Mouse (Mus musculus) heart, embryonic 15.5 days (tissue): ENCODE measurements around the gene Trim46. TPM values are rescaled to one million over a fixed set of nuclear protein-coding genes. Genes with fewer than 3 reads are reported as not detected.

Experiments
- ATAC-seq: fragments of 200-750 bp; cut with Nextera tagmentation; replicated peaks from 2 replicates; pipeline ENCODE4 v1.8.0; 2017; ENCODE audit warnings: low read depth, moderate TSS enrichment; ENCODE audit not compliant: insufficient number of reproducible peaks, insufficient read depth, low FRiP score
- H3K27ac ChIP-seq: fragments of 300-500 bp; sonication (generic); 2 replicates; pipeline ENCODE4 v1.5.1; 2015; ENCODE audit warnings: mild to moderate bottlenecking, inconsistent platforms
- H3K27me3 ChIP-seq: fragments of 300-500 bp; sonication (generic); 2 replicates; pipeline ENCODE4 v1.6.1; 2015; ENCODE audit warnings: inconsistent platforms
- H3K36me3 ChIP-seq: fragments of 300-500 bp; sonication (generic); 2 replicates; pipeline ENCODE4 v1.6.1; 2015; ENCODE audit warnings: mild to moderate bottlenecking, inconsistent platforms
- H3K4me1 ChIP-seq: fragments of 300-500 bp; sonication (generic); replicated peaks from 2 replicates; pipeline ENCODE4 v1.6.1; 2015; ENCODE audit warnings: inconsistent platforms
- H3K4me2 ChIP-seq: fragments of 300-500 bp; sonication (generic); 2 replicates; pipeline ENCODE4 v1.6.1; 2015; ENCODE audit warnings: inconsistent platforms, mild to moderate bottlenecking, moderate library complexity
- H3K4me3 ChIP-seq: fragments of 300-500 bp; sonication (generic); 2 replicates; pipeline ENCODE4 v1.5.1; 2015; ENCODE audit warnings: mild to moderate bottlenecking, inconsistent platforms
- H3K9ac ChIP-seq: fragments of 300-500 bp; sonication (generic); 2 replicates; pipeline ENCODE4 v1.6.1; 2015; ENCODE audit warnings: mild to moderate bottlenecking, inconsistent platforms
- H3K9me3 ChIP-seq: fragments of 300-500 bp; sonication (generic); replicated peaks from 2 replicates; pipeline ENCODE4 v1.6.1; 2016; ENCODE audit warnings: inconsistent platforms
- WGBS: fragments of 180-500 bp; shearing (Covaris S2); methylation state at CpG from one replicate; pipeline ENCODE4 v1.1.7; 2015; ENCODE audit warnings: mixed read lengths; 5-methylcytosine and 5-hydroxymethylcytosine counted together
- microRNA counts: library from miRNA; unstranded; fragments of <30 nt; microRNA quantifications from one replicate; lab custom pipeline; 2016
- microRNA-seq: library from miRNA; unstranded; fragments of <30 nt; microRNA quantifications from one replicate; pipeline ENCODE4, GENCODE M21; 2016
- polyA plus RNA-seq: library from polyadenylated mRNA; unstranded; fragments of >200 nt; fragmentation: Nextera tagmentation; extraction: Ambion mirVana; gene quantifications from 2 replicates; pipeline ENCODE4 v1.2.1, GENCODE M21; 2015

Gene Trim46
- polyA plus RNA-seq, 1 experiment from 2014 or later, result 0.79 TPM

- Histone ChIP-seq H3K9ac (no peak overlapping the region), H3K4me2 (no peak overlapping the region), H3K27ac (no peak overlapping the region), H3K9me3 (no peaks in the 10 kb centered on the region), H3K4me1 (peaks cover 15% of the 10 kb centered on the region), H3K4me3 (no peak overlapping the region), H3K36me3 (no peaks in the 10 kb centered on the region), H3K27me3 (no peaks in the 10 kb centered on the region; the same call in 1 of the 2 replicates)
- WGBS, result 66% methylated on average over 12 of the region's 12 CpGs
- no peak for ATAC-seq
Observed at GRCm38 (mm10) chr3:89188478-89188875, 57.6 kb downstream of the Trim46 start.

- Histone ChIP-seq H3K4me2 (0 out of 2 replicates have a peak overlapping the region, but pooled peaks have one; percentile 3), H3K4me1 (peaks cover 18% of the 10 kb centered on the region), H3K4me3 (no peak overlapping the region), H3K27me3 (no peaks in the 10 kb centered on the region; the same call in 1 of the 2 replicates), H3K36me3 (no peaks in the 10 kb centered on the region), H3K27ac (peak overlapping the region; percentile 2; the same call in 1 of the 2 replicates), H3K9ac (no peak overlapping the region), H3K9me3 (no peaks in the 10 kb centered on the region)
- 79% methylated on average over 18 of the region's 18 CpGs for WGBS
- ATAC-seq, result no peak
Observed at GRCm38 (mm10) chr3:89187690-89188477, 58.2 kb downstream of the Trim46 start.

GRCm38 (mm10) chr3:89187197-89187596 is 58.9 kb downstream of the Trim46 start:
- no peak overlapping the region for H3K4me2 ChIP-seq
- no peaks in the 10 kb centered on the region for H3K9me3 ChIP-seq
- H3K36me3 ChIP-seq, result peaks cover 2% of the 10 kb centered on the region; the same call in 1 of the 2 replicates
- no peak overlapping the region for H3K9ac ChIP-seq
- H3K4me3 ChIP-seq, result no peak overlapping the region
- H3K4me1 ChIP-seq, result peaks cover 21% of the 10 kb centered on the region
- no peak overlapping the region; the same call in 1 of the 2 replicates for H3K27ac ChIP-seq
- 47% methylated on average over 23 of the region's 23 CpGs for WGBS
- H3K27me3 ChIP-seq, result no peaks in the 10 kb centered on the region; the same call in 1 of the 2 replicates
- ATAC-seq, result no peak

MicroRNAs within 50 kb of the gene (microRNA counts, 519-probe panel; counts per million panel counts)
- microRNA mmu-miR-92b (lab: Ali Mortazavi, UCI), result 1,124 counts per million, percentile 5 among the panel's probes with 10 or more counts

Small RNA genes lying within 50 kb of the gene (microRNA-seq; reads per million reads assigned to microRNA genes)
- gene Mir92b, result 185 reads per million, percentile 58 among the genes with 10 or more reads in this experiment

Other genes with a start within 250 kb of the Trim46 start
- 7.5 and 12.6 TPM in 2 replicates for gene Rusc1, start 153.0 kb downstream of the Trim46 start, polyA plus RNA-seq
- gene Gm43738, start 145.2 kb downstream of the Trim46 start, polyA plus RNA-seq, result 0.06 TPM in 1 of 2 replicates, not detected in the other
- gene Fdps, start 144.3 kb downstream of the Trim46 start, polyA plus RNA-seq, result 86.6 and 124 TPM in 2 replicates
- 0.09 and 0.61 TPM in 2 replicates for gene Pklr, start 110.2 kb downstream of the Trim46 start, polyA plus RNA-seq
- gene Hcn3, start 86.1 kb downstream of the Trim46 start, polyA plus RNA-seq, result 0.52 and 1.1 TPM in 2 replicates
- gene Clk2, start 81.5 kb downstream of the Trim46 start, polyA plus RNA-seq, result 14.2 and 20.1 TPM in 2 replicates
- 70.9 and 92.8 TPM in 2 replicates for gene Scamp3, start 68.8 kb downstream of the Trim46 start, polyA plus RNA-seq
- 10.5 and 19.2 TPM in 2 replicates for gene Fam189b, start 63.2 kb downstream of the Trim46 start, polyA plus RNA-seq
- 27.3 and 34.7 TPM in 2 replicates for gene Gba, start 43.4 kb downstream of the Trim46 start, polyA plus RNA-seq
- gene Thbs3, start 31.1 kb downstream of the Trim46 start, polyA plus RNA-seq, result 17.5 and 31.4 TPM in 2 replicates
- 106 and 119 TPM in 2 replicates for gene Mtx1, start 19.2 kb downstream of the Trim46 start, polyA plus RNA-seq
- 1.6 and 7.0 TPM in 2 replicates for gene Muc1, start 17.3 kb downstream of the Trim46 start, polyA plus RNA-seq
- 189 and 207 TPM in 2 replicates for gene Krtcap2, start 343 bp downstream of the Trim46 start, polyA plus RNA-seq
- gene Dpm3, start 13.0 kb upstream of the Trim46 start, polyA plus RNA-seq, result 88.4 and 88.7 TPM in 2 replicates
- 44.5 and 49.5 TPM in 2 replicates for gene Slc50a1, start 24.3 kb upstream of the Trim46 start, polyA plus RNA-seq
- gene Efna1, start 34.8 kb upstream of the Trim46 start, polyA plus RNA-seq, result 35.0 and 39.9 TPM in 2 replicates
- 0.73 and 2.7 TPM in 2 replicates for gene Efna3, start 76.7 kb upstream of the Trim46 start, polyA plus RNA-seq
- gene Efna4, start 91.7 kb upstream of the Trim46 start, polyA plus RNA-seq, result 6.0 and 8.1 TPM in 2 replicates
- 59.8 and 71.2 TPM in 2 replicates for gene Adam15, start 103.7 kb upstream of the Trim46 start, polyA plus RNA-seq
- gene Dcst2, start 115.7 kb upstream of the Trim46 start, polyA plus RNA-seq, result not detected in 2 replicates
- 0.06 and 0.18 TPM in 2 replicates for gene Dcst1, start 118.9 kb upstream of the Trim46 start, polyA plus RNA-seq
- gene Zbtb7b, start 148.5 kb upstream of the Trim46 start, polyA plus RNA-seq, result 2.3 and 3.0 TPM in 2 replicates
- gene Lenep, start 156.5 kb upstream of the Trim46 start, polyA plus RNA-seq, result 1.7 TPM in 1 of 2 replicates, not detected in the other
- 34.0 and 35.1 TPM in 2 replicates for gene Flad1, start 165.6 kb upstream of the Trim46 start, polyA plus RNA-seq
- 266 and 291 TPM in 2 replicates for gene Cks1b, start 172.1 kb upstream of the Trim46 start, polyA plus RNA-seq
- gene Shc1, start 172.1 kb upstream of the Trim46 start, polyA plus RNA-seq, result 60.6 and 79.9 TPM in 2 replicates
- gene Pygo2, start 183.9 kb upstream of the Trim46 start, polyA plus RNA-seq, result 21.1 and 28.1 TPM in 2 replicates
- 62.4 and 64.7 TPM in 2 replicates for gene Pbxip1, start 190.4 kb upstream of the Trim46 start, polyA plus RNA-seq
- 47.2 and 52.1 TPM in 2 replicates for gene Pmvk, start 208.2 kb upstream of the Trim46 start, polyA plus RNA-seq